Mouse (Mus musculus) erythroblast, embryonic 14.5 days (primary cell): Measurements from ENCODE around the gene Gm9922. TPM values are rescaled to one million over a fixed set of nuclear protein-coding genes. Genes with fewer than 3 reads are reported as not detected.

ENCODE experiments used
- H3K27me3 ChIP-seq: 2 replicates; pipeline ENCODE4 v1.6.1; 2012; ENCODE audit warnings: inconsistent platforms; ENCODE audit not compliant: control insufficient read depth
- H3K36me3 ChIP-seq: 2 replicates; pipeline ENCODE4 v1.6.1; 2012; ENCODE audit warnings: mild to moderate bottlenecking, inconsistent platforms; ENCODE audit not compliant: control insufficient read depth
- H3K4me1 ChIP-seq: 2 replicates; pipeline ENCODE4 v1.6.1; 2012; ENCODE audit warnings: inconsistent platforms; ENCODE audit not compliant: control insufficient read depth
- H3K4me3 ChIP-seq: replicated peaks from 2 replicates; pipeline ENCODE3; 2012; ENCODE audit warnings: moderate library complexity, mild to moderate bottlenecking, inconsistent platforms
- H3K9me3 ChIP-seq: 2 replicates; pipeline ENCODE4 v1.6.1; 2012; ENCODE audit warnings: low read length, inconsistent platforms, mixed read lengths; ENCODE audit not compliant: control insufficient read depth
- GATA1 ChIP-seq: IDR thresholded peaks from 2 replicates; pipeline ENCODE4 v1.6.1; 2012; ENCODE audit warnings: low read length, inconsistent platforms, mixed read lengths
- TAL1 ChIP-seq: IDR thresholded peaks from 3 replicates; pipeline ENCODE4 v1.6.1; 2012; ENCODE audit warnings: low read length, inconsistent platforms, mixed read lengths
- polyA plus RNA-seq: library from polyadenylated mRNA; stranded (reverse); fragments of >175 nt; gene quantifications from 2 replicates; pipeline ENCODE4 v1.2.3, GENCODE M21; 2012

Gm9922 gene
- polyA plus RNA-seq, 1 experiment: not detected

GRCm38 (mm10) chr14:101707088-101707487 is 22.5 kb downstream of the Gm9922 start:
- H3K27me3 ChIP-seq: no peaks in the 10 kb centered on the region
- no peaks in the 10 kb centered on the region for H3K4me1 ChIP-seq
- H3K4me3 ChIP-seq: no peak overlapping the region
- TF ChIP-seq TAL1: no peak
- no peak for TF ChIP-seq GATA1
- H3K36me3 ChIP-seq: no peaks in the 10 kb centered on the region
- no peaks in the 10 kb centered on the region for H3K9me3 ChIP-seq

GRCm38 (mm10) chr14:101704479-101704878 is 25.1 kb downstream of the Gm9922 start:
- no peaks in the 10 kb centered on the region for H3K4me1 ChIP-seq
- H3K9me3 ChIP-seq: no peaks in the 10 kb centered on the region
- H3K36me3 ChIP-seq: no peaks in the 10 kb centered on the region
- no peaks in the 10 kb centered on the region for H3K27me3 ChIP-seq
- no peak for TF ChIP-seq TAL1
- no peak overlapping the region for H3K4me3 ChIP-seq

GRCm38 (mm10) chr14:101688406-101688805 is 41.2 kb downstream of the Gm9922 start:
- Histone ChIP-seq H3K9me3 (no peaks in the 10 kb centered on the region), H3K4me1 (no peaks in the 10 kb centered on the region), H3K27me3 (no peaks in the 10 kb centered on the region), H3K36me3 (peaks cover 13% of the 10 kb centered on the region), H3K4me3 (no peak overlapping the region)
- no peak for TF ChIP-seq TAL1
- no peak for TF ChIP-seq GATA1

- Histone ChIP-seq H3K27me3 (no peaks in the 10 kb centered on the region), H3K4me1 (no peaks in the 10 kb centered on the region), H3K36me3 (peaks cover 12% of the 10 kb centered on the region), H3K4me3 (no peak overlapping the region), H3K9me3 (no peaks in the 10 kb centered on the region)
- TF ChIP-seq GATA1 (no peak), TAL1 (no peak)
These were observed 41.9 kb downstream of the Gm9922 start for GRCm38 (mm10) chr14:101687696-101688095.

Other genes starting within 250 kb of the Gm9922 start
- gene Tbc1d4, start 120.6 kb downstream of the Gm9922 start, polyA plus RNA-seq: 0.04 and 0.10 TPM in 2 replicates
- 0.34 and 0.43 TPM in 2 replicates for gene Commd6, start 89.1 kb downstream of the Gm9922 start, polyA plus RNA-seq
- 0.38 and 0.61 TPM in 2 replicates for gene Uchl3, start 75.8 kb downstream of the Gm9922 start, polyA plus RNA-seq
- 0.01 and 0.08 TPM in 2 replicates for gene Lmo7, start 143 bp upstream of the Gm9922 start, polyA plus RNA-seq